Mouse (Mus musculus): ENCODE measurements around the gene Tlcd1.
A peak's percentile ranks its signal among the peaks of the same experiment; 100 is the strongest.
"Not testable (repeated sequence)": the region's sequence is repeated elsewhere in the genome, so short reads cannot be mapped to it uniquely, and the experiment has no call there.

The Tlcd1 gene

DNA sequence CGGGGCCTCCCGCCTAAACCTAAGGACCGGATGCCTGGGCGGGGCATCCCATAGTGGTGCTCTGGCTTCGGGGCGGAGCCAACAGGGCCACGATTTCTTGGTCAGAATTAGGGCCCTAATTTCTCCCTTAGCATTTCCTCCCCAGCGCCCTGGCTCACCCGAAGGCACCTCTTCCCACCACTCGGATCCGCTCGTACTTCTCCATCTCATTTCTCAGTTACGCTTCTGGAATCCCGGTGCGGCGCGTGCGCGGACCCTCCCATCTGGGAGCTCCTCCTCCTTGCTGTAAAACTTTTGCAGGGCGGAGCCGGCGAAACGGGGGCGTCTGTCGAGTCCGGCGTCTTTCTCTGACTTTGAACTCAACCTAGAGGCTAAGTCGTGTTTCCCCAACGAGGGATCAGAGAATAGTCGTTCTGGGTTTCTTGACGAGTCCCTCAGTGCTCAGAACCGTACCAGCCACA, at the start of gene Tlcd1, which contains the start of gene Nek8:
TSS of gene Tlcd1 (plus strand) at position 310 of the 461 bp plus-strand sequence.
TSS of gene Nek8 (minus strand) at position 274 of the 461 bp plus-strand sequence.
- peak; percentile 94 for DNase-seq (ENCODE audit: low read depth, low spot score)

DNA sequence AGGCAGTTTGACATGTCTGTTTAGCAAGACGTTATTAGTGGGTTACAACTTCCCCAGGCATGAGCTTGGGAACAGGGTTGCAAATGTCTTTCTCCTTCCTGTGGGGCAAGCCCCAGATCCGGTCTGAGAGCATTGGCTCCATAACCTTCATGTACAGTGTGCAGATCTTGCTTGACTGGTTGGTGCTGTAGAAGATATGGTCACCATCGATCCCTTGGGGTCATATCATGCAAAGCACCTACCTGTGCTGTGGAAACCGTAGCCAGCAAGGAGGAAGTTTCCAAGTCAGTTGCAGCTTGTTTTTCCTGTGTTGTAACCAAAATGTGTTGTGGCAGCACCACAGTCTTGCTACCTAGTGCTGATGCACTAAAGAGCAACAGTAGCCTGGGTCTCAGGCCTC, 49.8 kb upstream of the Tlcd1 start:
- DNase-seq (ENCODE audit: low read depth, low spot score), result no peak

DNA sequence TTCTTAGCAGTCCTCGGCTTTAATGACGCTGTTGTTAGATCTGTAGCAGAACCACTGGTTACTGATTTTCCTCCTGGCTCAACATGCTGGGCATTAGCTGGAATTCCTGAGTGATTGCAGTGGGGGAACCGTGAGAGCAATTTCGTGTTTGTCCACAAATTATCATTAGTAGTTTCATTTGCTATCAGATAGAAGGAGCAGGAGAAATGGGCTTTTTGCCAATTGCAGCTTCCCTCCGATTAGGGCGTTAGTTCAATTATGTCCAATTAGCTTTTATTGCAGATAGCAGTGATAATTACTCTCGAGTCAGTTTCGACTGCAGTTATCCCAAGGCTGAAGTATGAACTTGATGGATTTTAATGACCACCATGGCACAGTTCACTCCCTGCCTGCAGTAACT, 47.1 kb upstream of the Tlcd1 start:
- DNase-seq (ENCODE audit: low read depth, low spot score), result no peak

DNA sequence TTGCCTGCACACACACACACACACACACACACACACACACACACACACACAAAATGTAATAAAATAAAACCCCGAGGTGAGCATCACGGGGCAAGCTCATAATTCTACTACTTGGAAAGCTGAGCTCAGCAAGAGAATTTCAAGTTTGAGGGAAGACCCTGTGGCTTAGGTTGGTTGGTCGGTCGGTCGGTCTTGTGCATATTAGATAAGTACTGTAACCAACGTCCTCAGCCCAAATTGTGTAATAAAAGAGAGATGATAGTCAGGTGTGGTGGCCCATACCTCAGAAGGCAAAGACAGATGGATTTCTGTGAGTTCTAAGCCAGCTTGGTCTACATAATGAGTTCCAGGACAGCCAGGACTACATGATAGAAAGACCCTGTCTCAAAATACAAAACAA, 42.6 kb upstream of the Tlcd1 start:
- DNase-seq (ENCODE audit: low read depth, low spot score), result no peak

DNA sequence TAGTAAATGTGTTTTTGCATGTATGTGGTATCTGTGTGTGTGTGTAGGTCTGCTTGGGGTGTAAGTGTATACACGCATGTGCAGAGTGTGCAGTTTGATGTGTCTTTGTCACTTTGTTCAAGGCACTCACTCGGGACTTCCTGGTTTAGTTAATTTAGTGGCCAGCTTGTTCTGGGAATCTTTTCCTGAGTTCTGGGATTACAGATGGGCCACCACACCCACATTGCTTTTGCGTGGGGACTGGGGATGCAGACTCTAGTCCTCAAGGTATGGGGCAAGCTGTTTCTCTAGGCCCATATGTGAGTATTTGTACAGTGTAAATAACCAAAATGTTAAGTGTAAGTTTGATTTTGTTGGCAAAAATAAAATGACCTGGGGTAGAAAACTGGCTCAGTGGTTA, 42.2 kb upstream of the Tlcd1 start:
- no peak for DNase-seq (ENCODE audit: low read depth, low spot score)

DNA sequence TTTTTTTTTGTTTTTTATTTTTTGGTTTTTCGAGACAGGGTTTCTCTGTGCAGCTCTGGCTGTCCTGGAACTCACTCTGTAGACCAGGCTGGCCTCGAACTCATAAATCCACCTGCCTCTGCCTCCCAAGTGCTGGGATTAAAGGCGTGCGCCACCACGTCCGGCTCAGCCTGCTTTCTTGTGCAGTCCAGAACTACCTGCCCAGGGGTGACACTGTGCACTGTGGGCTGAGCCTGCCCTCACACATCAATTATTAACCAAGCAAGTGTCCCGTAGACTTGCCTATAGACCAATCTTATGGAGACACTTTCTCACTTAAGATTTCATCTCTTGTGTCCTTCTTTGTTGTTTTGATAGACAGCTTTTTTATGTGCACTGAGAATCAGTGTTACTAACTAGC, 41.2 kb upstream of the Tlcd1 start:
- DNase-seq (ENCODE audit: low read depth, low spot score), result not testable (repeated sequence)

DNA sequence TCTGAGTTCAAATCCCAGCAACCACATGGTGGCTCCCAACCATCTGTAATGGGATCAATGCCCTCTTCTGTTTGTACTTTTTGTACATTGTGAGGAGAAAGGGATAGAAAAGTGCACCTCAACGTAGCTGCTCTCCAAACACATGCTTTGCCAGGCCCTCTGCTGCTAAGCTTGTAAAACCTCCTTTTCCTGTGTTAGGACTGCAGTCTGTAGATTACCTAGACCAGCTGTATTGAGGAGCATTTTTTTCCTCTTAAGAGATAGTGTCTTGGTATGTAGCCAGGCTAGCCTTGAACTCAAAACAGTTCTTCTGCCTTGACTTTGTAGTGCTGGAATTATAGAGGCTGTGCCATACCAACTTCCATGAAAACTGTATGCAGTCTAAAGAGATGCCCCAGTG, 40.4 kb upstream of the Tlcd1 start:
- DNase-seq (ENCODE audit: low read depth, low spot score), result no peak

DNA sequence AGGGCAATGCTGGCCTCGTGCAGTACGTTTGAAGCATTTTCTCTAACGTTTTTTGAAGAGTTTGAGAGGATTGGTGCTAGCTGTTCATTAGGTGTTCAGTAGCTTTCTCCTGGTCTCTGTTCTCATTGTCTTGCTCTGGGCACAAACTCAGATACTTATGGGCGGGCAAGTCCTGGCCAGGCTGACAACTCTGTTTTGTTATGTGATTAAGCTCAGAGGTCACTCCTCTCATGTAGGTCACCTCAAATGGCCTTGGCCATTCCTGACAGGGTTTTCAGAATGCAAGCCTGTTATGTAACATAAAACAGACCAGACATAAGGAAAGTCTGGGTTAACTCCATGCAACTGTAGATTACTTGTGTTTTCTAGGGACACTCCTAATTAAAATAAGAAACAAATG, 38.9 kb upstream of the Tlcd1 start:
- peak; percentile 34 for DNase-seq (ENCODE audit: low read depth, low spot score)

DNA sequence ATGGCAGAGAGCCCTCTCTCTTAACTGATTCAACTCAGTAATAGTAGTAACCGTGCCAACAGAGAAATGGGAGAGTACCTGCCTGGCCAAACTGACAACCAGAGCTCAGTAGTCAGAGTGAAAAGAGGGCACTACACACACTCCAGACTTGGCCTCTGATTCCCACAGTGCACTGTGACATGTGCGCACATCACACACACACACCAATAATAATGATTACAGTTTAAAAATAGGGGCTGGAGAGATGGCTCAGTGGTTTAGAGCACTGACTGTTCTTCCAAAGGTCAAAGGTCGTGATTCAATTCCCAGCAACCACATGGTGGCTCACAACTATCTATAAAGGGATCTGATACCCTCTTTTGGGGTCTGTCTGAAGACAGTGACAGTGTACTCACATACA, 38.5 kb upstream of the Tlcd1 start:
- no peak for DNase-seq (ENCODE audit: low read depth, low spot score)

DNA sequence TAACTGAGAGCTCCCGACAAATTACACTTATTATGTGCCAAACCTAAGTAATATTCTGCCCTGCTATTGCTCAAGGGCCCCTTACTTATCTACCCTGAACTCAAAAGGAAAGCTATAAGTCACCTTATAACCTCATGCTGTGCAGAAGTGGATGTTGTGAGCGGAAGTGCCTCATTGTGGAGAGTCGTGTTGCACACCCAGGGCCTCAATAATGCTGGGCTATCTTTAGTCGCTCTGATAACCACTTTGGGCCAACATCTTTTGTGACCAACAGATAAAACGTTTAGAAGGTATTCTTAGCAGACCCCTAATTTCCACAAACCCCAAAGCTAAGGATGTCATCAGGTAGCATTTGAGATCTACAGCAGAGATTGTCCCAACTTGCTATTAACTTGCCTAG, 35.8 kb upstream of the Tlcd1 start:
- DNase-seq (ENCODE audit: low read depth, low spot score), result no peak

DNA sequence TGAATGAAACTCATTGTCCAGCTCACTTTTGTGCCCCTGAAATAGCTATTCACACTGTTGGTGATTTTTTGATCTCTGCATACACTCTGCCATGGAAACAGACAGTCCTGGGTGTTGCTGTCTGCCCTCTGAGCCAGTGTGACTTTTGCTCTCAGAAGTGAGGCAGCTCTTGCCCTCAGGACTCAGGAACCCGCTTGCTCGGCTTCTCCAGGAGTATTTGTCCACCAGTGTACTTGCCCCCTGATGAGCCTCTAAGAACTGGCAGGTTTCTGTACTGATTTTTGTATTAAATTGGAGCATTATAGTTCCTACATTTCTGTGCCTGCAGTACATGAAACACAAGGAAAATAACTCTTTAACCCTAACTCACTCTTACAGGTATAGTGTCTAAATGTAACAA, 33.0 kb upstream of the Tlcd1 start:
- no peak for DNase-seq (ENCODE audit: low read depth, low spot score)

DNA sequence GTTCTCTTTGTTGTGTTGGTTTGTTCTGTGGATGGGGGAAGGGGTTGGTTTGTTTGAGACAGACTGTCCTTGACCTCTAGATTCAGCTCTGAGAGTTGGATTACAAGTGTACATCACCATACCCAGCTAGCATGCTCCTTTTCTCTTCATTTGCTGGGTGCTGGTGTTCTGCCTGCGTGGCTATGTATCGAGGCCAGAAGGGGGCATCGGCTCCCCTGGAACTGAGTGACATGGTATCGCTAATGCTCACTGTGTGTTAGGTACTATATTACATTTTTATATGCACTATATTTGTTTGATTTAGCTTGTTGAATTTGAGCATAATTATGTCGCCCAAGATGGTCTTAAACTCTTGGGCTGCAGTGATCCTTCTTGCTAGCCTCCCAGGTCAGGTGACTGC, 30.3 kb upstream of the Tlcd1 start:
- peak; percentile 33 for DNase-seq (ENCODE audit: low read depth, low spot score)

DNA sequence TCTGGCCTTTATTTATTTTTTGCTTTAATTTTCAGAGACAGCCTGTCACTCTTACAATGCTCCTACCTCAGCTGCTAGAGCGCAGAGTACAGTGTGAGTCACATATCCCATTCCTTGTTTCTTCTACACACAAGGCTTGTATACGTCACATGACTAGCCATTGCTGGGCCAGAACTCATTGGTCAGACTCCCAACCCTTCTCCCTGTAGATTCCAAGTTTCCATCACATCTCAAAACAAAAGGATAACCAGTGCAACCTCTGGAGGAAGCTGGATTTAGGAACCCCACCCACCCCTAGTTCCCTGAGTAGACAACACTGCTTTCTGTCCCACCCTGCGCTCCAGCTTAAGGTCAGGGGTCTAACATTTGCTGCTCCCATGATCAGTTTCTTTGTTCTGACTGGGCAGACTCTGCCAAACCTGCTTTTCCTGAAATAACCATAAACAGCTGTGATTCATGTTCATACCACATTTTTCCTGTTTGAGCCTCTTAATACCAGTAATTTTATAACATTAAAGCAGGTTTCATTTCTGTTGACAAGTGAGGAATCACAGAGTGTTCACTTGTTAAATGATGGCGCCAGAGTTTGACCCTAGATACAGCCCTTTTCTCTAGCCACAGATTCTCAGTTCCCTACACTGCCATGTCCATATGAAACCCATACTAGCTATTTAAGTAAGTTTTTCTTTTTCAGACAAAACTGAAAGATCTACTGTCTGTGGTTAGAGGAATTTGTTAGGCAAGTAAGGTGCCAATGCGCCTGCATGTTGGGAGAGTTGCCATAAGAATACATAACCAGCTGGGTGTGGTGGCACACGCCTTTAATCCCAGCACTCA, 29.6 kb upstream of the Tlcd1 start:
- DNase-seq (ENCODE audit: low read depth, low spot score), result no peak

DNA sequence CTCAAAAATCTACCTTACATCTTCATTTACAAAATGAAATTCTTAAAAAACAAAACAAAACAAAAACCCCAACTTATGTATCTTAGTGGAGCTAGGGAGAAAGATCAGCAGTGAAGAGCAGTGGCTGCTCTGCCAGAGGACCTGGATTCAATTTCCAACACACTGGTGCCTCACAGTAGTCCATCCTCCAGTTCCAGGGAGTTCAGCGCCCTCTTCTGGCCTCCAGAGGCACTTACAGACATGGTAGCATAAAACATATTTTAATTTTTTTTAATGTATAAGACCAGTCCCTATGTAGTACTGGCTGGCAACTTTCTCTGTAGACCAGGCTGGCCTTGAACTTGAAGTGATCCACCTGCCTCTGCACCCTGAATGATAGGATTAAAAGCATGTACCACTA, 25.4 kb upstream of the Tlcd1 start:
- peak; percentile 77 for DNase-seq (ENCODE audit: low read depth, low spot score)

DNA sequence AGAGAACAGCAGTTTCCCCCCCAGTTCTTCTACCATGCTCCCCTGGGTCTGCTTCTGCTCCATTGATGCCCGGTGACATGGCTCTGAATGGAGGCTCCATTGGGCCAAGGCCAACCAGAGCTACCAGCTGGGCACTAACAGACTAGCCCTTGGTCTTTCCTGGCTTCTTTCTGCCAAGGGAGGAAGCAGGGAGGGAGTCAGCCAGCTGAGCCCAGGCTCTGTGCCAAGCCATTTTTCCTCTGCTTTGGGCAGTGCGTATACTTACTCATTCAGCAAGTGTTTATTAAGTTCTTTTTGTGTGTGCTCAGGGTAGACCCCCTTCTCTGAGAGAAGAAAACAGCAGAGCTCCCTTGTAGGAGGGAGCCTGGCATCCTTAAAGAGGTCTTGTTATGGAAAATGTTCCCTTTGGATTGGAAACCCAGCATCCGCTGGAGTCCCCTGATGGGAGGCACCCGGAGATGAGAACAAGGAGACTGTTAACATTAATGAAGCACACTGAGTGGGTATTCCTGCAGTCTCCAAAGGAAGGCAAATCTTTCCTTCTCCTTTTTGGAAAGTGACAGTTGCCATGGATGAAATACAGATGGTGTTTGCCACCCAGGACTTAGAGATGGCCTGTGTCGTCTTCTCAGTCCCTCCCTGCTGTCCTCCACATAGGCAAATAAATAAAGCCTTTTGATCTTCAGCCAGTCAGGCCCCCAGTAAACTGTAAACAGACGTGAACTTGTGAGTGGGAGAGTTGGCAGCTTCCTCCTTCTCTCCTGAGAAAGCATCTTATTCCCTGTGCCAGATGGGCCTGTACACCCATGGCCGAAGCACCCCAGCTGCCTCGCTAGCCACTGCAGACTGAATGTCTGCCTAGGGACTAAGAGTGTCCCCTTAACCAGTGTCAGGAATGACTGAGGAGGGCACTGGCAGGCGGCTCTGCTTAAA, 23.9 kb upstream of the Tlcd1 start:
- DNase-seq (ENCODE audit: low read depth, low spot score), result no peak

DNA sequence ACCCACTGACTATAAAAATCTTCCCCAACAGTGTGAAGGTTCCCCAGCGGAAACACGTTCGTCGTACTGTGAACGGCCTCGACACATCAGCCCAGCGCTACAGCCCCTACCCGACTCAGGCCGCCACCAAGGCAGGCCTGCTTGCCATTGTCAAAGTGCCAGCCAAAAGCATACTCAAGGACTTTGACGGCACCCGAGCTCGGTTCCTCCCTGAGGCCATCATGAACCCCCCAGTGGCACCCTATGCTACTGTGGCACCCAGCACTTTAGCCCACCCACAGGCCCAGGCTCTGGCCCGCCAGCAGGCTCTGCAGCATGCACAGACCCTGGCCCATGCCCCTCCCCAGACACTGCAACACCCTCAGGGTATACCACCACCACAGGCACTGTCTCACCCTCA, 22.7 kb upstream of the Tlcd1 start:
- DNase-seq (ENCODE audit: low read depth, low spot score), result no peak

DNA sequence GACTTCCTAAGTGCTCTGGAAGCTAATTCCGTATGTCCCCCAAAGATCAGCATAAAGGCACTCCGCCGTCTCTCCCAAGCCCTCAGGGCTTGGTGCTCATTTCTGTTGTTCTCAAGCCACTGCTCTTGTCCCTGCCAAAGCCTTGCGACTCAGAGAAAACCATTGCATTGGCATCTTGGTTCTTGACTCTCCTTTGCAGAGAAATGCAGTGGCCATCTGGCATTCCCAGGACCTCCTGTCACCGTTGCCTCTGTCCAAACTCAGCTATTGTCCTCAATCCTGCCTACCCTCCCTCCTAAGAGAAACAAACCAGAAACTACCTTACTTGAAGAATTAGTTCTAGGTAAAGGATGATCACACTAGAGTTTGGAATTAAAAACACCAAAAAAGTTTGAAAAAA, 20.8 kb upstream of the Tlcd1 start:
- DNase-seq (ENCODE audit: low read depth, low spot score), result no peak

DNA sequence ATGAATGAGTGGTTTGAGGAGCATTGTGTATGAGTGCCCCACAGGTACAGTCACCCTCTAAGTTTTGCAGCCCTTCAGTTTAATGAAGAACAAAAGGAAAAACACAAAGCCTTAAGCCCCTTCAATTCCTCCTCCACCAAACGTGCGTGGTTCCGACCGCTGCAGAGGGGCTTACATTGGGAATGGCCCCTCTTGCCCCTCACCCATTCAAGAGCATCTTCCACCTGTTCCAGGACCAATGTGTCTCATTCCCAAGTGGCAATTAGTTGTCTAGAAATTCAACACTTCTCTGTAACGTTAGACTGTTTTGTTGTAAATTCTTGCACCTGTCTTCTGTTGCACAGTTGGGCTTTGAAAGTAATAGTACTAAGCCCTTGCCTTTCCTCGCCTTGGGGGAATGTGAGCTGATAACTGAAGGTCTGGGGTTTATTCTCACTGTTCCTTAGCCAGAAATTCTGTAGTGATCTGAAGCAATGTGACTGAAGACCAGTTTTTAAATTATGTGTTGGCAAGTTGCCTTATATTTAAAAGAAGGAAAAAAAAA, 20.3 kb upstream of the Tlcd1 start:
- no peak for DNase-seq (ENCODE audit: low read depth, low spot score)

DNA sequence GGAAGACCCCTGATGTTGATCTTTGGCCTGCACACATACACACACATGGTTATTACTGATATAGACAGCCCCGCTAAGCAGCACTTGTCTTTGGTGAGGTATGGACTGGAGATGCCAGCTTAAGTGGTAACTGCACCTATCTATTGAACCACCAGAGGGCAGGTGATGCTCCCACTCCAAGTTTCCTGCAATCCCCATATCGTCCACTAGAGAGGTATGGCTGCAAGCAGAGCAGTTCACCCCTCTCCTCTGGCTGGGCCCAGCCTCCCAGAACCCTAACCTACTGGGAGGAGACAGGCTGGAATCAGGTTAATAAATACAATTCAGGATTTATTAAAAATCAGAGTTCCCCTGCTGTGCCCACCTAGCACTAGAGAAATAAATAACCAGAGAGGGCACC, 17.4 kb upstream of the Tlcd1 start:
- peak; percentile 95 for DNase-seq (ENCODE audit: low read depth, low spot score)

DNA sequence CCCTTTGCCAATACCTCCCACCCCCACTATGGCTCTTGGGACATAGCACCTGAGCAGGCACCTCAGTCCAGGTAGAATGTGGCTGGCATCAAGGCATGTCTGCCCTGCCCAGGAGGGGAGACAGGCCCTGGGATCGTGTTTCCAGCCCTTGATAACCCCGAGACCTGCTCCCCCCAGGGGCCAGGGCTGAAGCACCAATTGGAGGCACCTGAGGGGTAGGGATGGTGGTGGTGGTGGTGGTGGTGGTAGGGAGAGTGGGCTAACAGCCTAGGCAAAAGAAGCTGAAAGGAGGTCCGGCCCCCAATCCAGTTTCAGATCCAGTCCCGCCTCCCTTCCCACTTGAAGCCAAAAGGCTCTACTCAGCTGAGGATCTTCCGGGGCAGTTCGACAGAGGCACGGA, 17.0 kb upstream of the Tlcd1 start:
- DNase-seq (ENCODE audit: low read depth, low spot score), result peak; percentile 34

DNA sequence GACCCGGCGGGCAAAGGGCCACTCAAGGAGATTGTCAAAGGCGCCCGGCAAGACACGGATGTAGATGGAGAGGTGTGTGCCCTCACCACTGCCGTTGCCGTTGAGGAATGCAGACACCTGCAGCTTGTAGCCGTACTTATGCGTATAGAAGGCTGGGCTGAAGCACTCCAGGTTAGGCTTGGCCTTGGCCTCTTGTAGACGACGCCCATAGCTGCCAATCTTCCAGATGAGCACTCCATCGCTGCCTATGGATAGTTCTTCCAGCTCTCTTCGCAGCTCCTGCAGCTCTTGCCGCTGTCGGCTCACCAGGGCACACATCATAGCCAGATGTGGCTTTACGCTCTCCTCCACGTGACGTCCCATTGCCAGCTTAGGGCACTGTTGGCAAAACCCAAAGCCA, 16.3 kb upstream of the Tlcd1 start:
- DNase-seq (ENCODE audit: low read depth, low spot score), result peak; percentile 31

DNA sequence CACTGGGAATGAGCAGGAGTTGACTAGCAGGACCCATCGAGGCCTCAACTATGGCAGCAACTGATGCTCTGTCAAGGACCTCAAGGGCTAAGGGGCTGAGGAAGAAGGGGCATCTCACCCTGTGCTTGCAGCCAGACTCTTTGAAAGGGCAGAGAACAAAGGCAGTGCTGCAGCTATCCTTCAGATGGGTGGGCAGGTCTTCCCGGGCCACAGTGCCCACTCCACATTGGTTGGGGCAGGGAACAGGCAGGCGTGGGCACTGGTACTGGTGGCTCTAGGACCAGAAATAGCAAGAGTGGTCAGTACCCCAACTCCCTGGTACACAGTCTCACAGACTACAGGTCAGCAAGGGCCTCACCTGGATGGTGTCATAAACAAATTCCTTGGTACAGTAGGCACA, 15.8 kb upstream of the Tlcd1 start:
- DNase-seq (ENCODE audit: low read depth, low spot score), result no peak

All from R1 (cell line).